Mouse (Mus musculus): ENCODE results near the gene Ppm1f. TPM values are rescaled to one million over a fixed set of nuclear protein-coding genes. Genes with fewer than 3 reads are reported as not detected.

Ppm1f gene
- total and polyA plus RNA-seq, 3 experiments = 37.7 to 47.5 (median 43.2) TPM

DNA sequence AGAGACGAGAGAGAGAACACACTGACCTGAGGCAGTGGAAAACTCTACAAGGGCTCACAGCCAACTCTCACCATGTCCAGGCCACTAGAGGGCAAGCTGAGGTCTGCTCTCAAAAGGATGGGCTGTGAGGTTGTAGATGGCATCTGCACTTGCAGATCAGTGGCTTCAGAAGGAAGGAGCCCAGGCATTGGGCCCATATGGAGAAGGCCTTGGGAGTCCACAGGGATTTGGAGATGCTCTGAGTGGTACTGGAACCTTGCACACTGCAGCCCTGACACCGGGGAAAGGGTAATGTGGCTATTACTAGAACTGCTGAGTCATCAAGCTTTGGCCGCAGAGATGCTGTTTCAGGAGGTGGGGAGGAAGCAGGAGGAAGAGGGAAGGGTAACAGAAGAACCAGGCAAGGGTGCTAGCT, 24.8 kb downstream of the Ppm1f start:
- H3K9ac ChIP-seq (ENCODE audit: insufficient read depth, low read depth) = no peak overlapping the region
- in situ Hi-C loops (cut with MboI; ENCODE audit: low pct_ligation_motif_present, low pct_unique_long_range_greater_than_20kb, low sequenced_read_pairs) = loop anchor here (10.0 kb wide), 1 partner anchor 154 kb away; no protein-coding TSS in a partner anchor

DNA sequence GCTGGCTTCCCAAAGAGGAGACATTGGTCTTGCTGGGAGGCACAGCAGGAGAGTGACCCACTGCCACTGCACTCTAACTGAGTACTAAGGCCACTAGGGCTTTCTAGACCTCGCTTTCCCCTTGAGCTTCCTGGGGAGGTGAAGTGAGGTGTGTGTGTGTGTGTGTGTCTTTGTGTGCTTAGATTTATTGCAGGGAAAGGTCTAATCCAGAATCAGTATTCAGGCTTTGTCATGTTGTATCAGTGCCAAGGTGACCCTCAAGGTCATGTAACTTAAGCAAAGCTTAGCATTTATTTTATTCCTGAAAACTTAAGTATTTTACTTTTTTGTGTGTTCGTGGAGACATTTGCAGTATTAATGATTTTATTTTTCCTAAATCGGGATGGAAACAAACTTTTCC, 28.2 kb downstream of the Ppm1f start:
- H3K4me1 ChIP-seq (ENCODE audit: control insufficient read depth in 1 of 2, insufficient read depth in 2 of 2) = peaks cover 0 to 15% of the 10 kb centered on the region in 2 experiments; a peak in 2 of 4 replicates

More for the DNA sequence above, 24.8 kb downstream of the Ppm1f start:
- no peaks in the 10 kb centered on the region for H3K79me2 ChIP-seq (replicated peaks; ENCODE audit: control insufficient read depth, extremely low read depth, insufficient read depth, poor library complexity, severe bottlenecking)
- H3K9me3 ChIP-seq (replicated peaks; ENCODE audit: low read length) = no peaks in the 10 kb centered on the region
- H3K27me3 ChIP-seq (replicated peaks) = no peaks in the 10 kb centered on the region
- peaks cover 0 to 15% of the 10 kb centered on the region in 2 experiments; a peak in 2 of 4 replicates for H3K4me1 ChIP-seq (ENCODE audit: control insufficient read depth in 1 of 2, insufficient read depth in 2 of 2)
- no peak overlapping the region for H3K4me2 ChIP-seq (ENCODE audit: insufficient read depth, low read depth, poor library complexity, severe bottlenecking)
- no peak for TF ChIP-seq EP300 (IDR thresholded peaks at IDR 0.05; ENCODE audit: low read length)
- TF ChIP-seq NRF1 (IDR thresholded peaks at IDR 0.05; ENCODE audit: low read depth, low read length) = no peak
- no peak for TF ChIP-seq ZMIZ1 (IDR thresholded peaks at IDR 0.05; ENCODE audit: low read depth, low read length)
- TF ChIP-seq CTCF (conservative IDR thresholded peaks at IDR 0.05 in 1 of 2, IDR thresholded peaks at IDR 0.05 in 1 of 2; ENCODE audit: low read depth in 2 of 2, low read length in 2 of 2) = peak; percentile 32 to 71; a peak in 2 of 4 replicates
- TF ChIP-seq RAD21 (IDR thresholded peaks at IDR 0.05; ENCODE audit: low read depth, low read length) = peak; percentile 71
- TF ChIP-seq USF2 (conservative IDR thresholded peaks at IDR 0.05; ENCODE audit: low read depth, low read length) = no peak
- no peak for TF ChIP-seq UBTF (IDR thresholded peaks at IDR 0.05; ENCODE audit: low read depth, low read length)
- TF ChIP-seq SMC3 (IDR thresholded peaks at IDR 0.05; ENCODE audit: low read depth, low read length) = peak; percentile 60
- peak; percentile 99 for TF ChIP-seq MAFK (IDR thresholded peaks at IDR 0.05; ENCODE audit: insufficient replicate concordance, low read length)
- no peak for TF ChIP-seq IRF4 (IDR thresholded peaks at IDR 0.05; ENCODE audit: low read depth, low read length)
- no peak for TF ChIP-seq MAZ (IDR thresholded peaks at IDR 0.05; ENCODE audit: low read depth, low read length)
- peak; percentile 56 for DNase-seq (ENCODE audit: extremely low read depth)
- dilution Hi-C loops (cut with MboI; ENCODE audit: extremely low pct_ligation_motif_present, extremely low pct_unique_long_range_greater_than_20kb, low sequenced_read_pairs) = no loop called here
- H3K4me3 ChIP-seq (replicated peaks in 1 of 3; ENCODE audit: low read depth in 2 of 3, low read length in 2 of 3, poor library complexity in 1 of 3) = no peak overlapping the region
- peaks cover 62 to 95% of the 10 kb centered on the region in 2 experiments for H3K36me3 ChIP-seq (replicated peaks in 1 of 2; ENCODE audit: control insufficient read depth in 1 of 2, insufficient read depth in 1 of 2, low read length in 1 of 2)
- H3K27ac ChIP-seq (ENCODE audit: insufficient read depth, low read depth) = no peak overlapping the region

More for the DNA sequence above, 28.2 kb downstream of the Ppm1f start:
- H3K27ac ChIP-seq (ENCODE audit: insufficient read depth, low read depth) = no peak overlapping the region
- H3K27me3 ChIP-seq (replicated peaks) = no peaks in the 10 kb centered on the region
- H3K4me3 ChIP-seq (replicated peaks in 1 of 3; ENCODE audit: low read depth in 2 of 3, low read length in 2 of 3, poor library complexity in 1 of 3) = no peak overlapping the region
- H3K9me3 ChIP-seq (replicated peaks; ENCODE audit: low read length) = no peaks in the 10 kb centered on the region
- TF ChIP-seq NRF1 (IDR thresholded peaks at IDR 0.05; ENCODE audit: low read depth, low read length) = no peak
- TF ChIP-seq ZC3H11A (IDR thresholded peaks at IDR 0.05; ENCODE audit: low read depth, low read length) = no peak
- no peak for TF ChIP-seq TBP (conservative IDR thresholded peaks at IDR 0.05; ENCODE audit: low read depth, low read length)
- TF ChIP-seq ZKSCAN1 (IDR thresholded peaks at IDR 0.05; ENCODE audit: borderline replicate concordance, low read depth, low read length) = no peak
- TF ChIP-seq SIN3A (IDR thresholded peaks at IDR 0.05; ENCODE audit: low read length) = no peak
- TF ChIP-seq JUN (IDR thresholded peaks at IDR 0.05; ENCODE audit: insufficient read depth, low read depth, low read length) = no peak
- no peak for TF ChIP-seq CHD2 (IDR thresholded peaks at IDR 0.05; ENCODE audit: low read length)
- TF ChIP-seq MAFK (IDR thresholded peaks at IDR 0.05; ENCODE audit: insufficient replicate concordance, low read length) = no peak
- no peak for TF ChIP-seq MAX (IDR thresholded peaks at IDR 0.05; ENCODE audit: low read length)
- no peak for TF ChIP-seq POLR2AphosphoS2 (IDR thresholded peaks at IDR 0.05; ENCODE audit: low read depth, low read length)
- TF ChIP-seq MAZ (IDR thresholded peaks at IDR 0.05; ENCODE audit: low read depth, low read length) = no peak
- TF ChIP-seq MEF2A (IDR thresholded peaks at IDR 0.05; ENCODE audit: borderline replicate concordance, low read depth, low read length) = no peak
- no peak for TF ChIP-seq MXI1 (IDR thresholded peaks at IDR 0.05; ENCODE audit: low read depth, low read length)
- TF ChIP-seq HCFC1 (IDR thresholded peaks at IDR 0.05; ENCODE audit: low read depth, low read length) = no peak
- no peak for TF ChIP-seq USF1 (IDR thresholded peaks at IDR 0.05; ENCODE audit: low read depth, low read length)
- TF ChIP-seq POLR2A (IDR thresholded peaks at IDR 0.05; ENCODE audit: low read depth, low read length) = no peak
- H3K79me2 ChIP-seq (replicated peaks; ENCODE audit: control insufficient read depth, extremely low read depth, insufficient read depth, poor library complexity, severe bottlenecking) = no peaks in the 10 kb centered on the region
- H3K9ac ChIP-seq (ENCODE audit: insufficient read depth, low read depth) = no peak overlapping the region
- H3K36me3 ChIP-seq (replicated peaks in 1 of 2; ENCODE audit: control insufficient read depth in 1 of 2, insufficient read depth in 1 of 2, low read length in 1 of 2) = peaks cover 35 to 86% of the 10 kb centered on the region in 2 experiments
- H3K4me2 ChIP-seq (ENCODE audit: insufficient read depth, low read depth, poor library complexity, severe bottlenecking) = no peak overlapping the region
- dilution Hi-C loops (cut with MboI; ENCODE audit: extremely low pct_ligation_motif_present, extremely low pct_unique_long_range_greater_than_20kb, low sequenced_read_pairs) = no loop called here
- no peak for DNase-seq (ENCODE audit: extremely low read depth)
- in situ Hi-C loops (cut with MboI; ENCODE audit: low pct_ligation_motif_present, low pct_unique_long_range_greater_than_20kb, low sequenced_read_pairs) = loop anchor here (10.0 kb wide), 1 partner anchor 150 kb away; no protein-coding TSS in a partner anchor
